Mouse (Mus musculus): ENCODE results near the gene Arhgap45.

The Arhgap45 gene

DNA sequence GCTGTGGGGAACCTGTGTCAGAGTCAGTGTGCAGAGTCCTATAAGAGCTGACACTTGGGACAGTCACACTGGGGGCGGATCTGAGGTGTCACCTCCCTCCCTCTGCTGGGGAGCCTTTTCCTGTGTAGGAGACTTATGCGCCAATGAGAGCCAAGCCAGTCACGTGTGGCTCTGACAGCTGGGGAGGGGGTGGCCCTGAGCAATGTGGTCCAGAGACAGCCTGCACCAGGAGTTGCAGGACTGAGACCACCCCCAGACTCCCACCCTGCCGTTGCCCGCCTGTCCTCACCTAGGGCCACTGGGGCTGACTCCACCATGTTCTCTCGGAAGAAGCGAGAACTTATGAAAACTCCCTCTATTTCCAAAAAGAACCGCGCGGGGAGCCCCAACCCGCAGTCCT is at the start of gene Arhgap45:
Gene Arhgap45 (plus strand): TSS at position 143 of the 400 bp plus-strand sequence.
- peak; percentile 72 to 81 for DNase-seq

GRCm38 (mm10) chr10:79966886-79967400 is 49.5 kb upstream of the Arhgap45 start:
- no peak for DNase-seq

- no peak for DNase-seq
Measured at GRCm38 (mm10) chr10:79968181-79968580, 48.3 kb upstream of the Arhgap45 start.

GRCm38 (mm10) chr10:79969124-79969568 is 47.3 kb upstream of the Arhgap45 start:
- no peak for DNase-seq

- no peak for DNase-seq
Measured at GRCm38 (mm10) chr10:79970415-79971182, 45.9 kb upstream of the Arhgap45 start, which contains the start of gene Grin3b. Gene Grin3b, plus strand, starts transcription at chr10:79970715.

GRCm38 (mm10) chr10:79971183-79971497 is 45.3 kb upstream of the Arhgap45 start:
- no peak for DNase-seq

DNA sequence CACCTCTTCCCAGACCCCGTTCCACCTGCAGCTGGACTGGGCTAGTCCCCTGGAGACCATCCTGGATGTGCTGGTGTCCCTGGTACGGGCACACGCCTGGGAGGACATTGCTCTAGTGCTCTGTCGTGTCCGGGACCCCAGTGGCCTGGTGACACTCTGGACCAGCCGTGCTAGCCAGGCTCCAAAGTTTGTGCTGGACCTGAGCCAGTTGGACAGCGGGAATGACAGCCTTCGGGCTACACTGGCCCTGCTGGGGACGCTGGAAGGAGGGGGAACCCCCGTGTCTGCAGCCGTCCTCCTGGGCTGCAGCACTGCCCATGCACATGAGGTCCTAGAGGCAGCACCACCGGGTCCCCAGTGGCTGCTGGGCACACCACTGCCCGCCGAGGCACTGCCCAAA is 43.6 kb upstream of the Arhgap45 start:
- no peak for DNase-seq

DNA sequence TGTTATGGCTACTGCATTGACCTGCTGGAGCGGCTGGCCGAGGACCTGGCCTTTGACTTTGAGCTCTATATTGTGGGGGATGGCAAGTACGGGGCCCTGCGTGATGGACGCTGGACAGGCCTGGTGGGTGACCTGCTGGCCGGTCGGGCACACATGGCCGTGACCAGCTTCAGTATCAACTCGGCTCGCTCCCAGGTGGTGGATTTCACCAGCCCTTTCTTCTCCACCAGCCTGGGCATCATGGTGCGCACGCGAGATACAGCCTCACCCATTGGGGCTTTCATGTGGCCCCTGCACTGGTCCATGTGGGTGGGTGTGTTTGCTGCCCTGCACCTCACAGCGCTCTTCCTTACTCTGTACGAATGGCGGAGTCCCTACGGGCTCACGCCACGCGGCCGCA is 42.4 kb upstream of the Arhgap45 start:
- DNase-seq = no peak

GRCm38 (mm10) chr10:79974668-79975067 is 41.8 kb upstream of the Arhgap45 start:
- no peak for DNase-seq

GRCm38 (mm10) chr10:79976071-79976721 is 40.3 kb upstream of the Arhgap45 start:
- no peak for DNase-seq

- no peak for DNase-seq
Measured at GRCm38 (mm10) chr10:79976722-79977107, 39.7 kb upstream of the Arhgap45 start.

GRCm38 (mm10) chr10:79977324-79977723 is 39.1 kb upstream of the Arhgap45 start:
- DNase-seq = no peak

- no peak for DNase-seq
Measured at GRCm38 (mm10) chr10:79978061-79978460, 38.4 kb upstream of the Arhgap45 start.

DNA sequence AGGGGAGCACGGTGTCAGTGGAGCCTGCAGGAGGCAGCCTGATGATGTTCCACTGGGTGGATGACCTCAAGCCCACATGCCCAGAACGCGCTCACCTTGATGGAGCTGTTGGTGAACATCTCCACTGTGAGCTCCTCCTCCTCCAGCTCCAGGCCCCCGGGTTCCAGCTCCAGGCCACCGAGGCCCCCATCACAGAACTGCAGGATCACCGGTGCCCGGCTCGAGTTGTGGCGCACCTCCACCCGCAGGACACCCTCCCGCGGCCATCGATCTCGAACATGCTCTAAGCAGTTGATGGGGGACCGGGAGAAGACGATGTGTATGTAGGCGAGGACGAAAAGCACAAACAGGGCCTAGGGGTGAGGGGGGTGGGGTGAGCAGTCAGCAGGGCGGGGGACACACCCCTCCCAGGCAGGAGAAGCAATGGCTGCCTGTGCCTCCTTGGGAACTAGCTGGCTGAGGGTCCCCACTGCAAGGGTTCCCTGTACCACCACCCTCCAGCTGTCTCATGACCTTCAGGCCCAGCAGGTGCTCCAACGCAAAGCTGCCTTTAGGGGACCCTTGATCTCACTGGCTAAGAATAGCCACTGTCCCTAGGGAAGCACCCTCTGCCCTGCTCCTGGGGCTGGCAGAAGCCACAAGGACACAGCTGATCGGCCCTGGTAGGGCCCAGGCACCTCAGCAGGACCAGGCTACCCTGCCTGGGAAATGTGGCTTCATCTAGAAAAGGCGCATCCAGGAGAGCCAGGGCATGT is 36.9 kb upstream of the Arhgap45 start:
- no peak for DNase-seq

GRCm38 (mm10) chr10:79983205-79983604 is 33.2 kb upstream of the Arhgap45 start:
- DNase-seq = no peak

GRCm38 (mm10) chr10:79983670-79984069 is 32.8 kb upstream of the Arhgap45 start:
- DNase-seq = peak; percentile 59 to 69

DNA sequence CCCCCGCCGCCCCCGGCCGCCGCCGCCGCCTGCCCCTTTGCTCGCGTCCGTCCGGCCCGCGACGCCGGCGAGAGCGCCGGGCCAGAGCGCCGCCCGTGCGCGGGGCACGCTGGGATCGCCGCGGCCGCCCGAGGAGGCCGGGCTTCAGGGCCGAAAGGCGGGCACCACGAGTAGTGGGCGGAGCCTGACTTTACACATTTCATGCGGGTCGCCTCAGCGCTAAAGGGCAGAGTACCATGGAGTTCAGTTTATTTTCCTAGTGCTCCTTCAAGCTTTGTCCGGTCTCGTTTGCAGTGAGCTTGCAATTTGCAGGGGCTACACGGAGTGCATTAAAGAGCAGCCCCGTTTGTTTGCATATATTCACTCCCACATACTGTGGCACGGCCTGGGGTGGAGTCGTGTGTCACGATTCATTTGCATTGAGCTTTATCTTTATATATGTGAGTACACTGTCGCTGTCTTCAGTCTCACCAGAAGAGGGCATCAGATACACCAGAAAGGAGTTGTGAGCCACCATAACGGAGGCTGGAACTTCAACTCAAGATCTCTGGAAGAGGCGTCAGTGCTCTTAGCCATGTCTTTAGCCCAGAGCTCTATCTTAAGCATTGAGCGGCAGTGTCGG is 32.1 kb upstream of the Arhgap45 start, which contains the start of gene Tmem259:
Gene Tmem259 (minus strand): TSS at position 136 of the 622 bp plus-strand sequence.
- DNase-seq = peak; percentile 80 to 87

- peak; percentile 91 to 93 for DNase-seq
Measured at GRCm38 (mm10) chr10:79984871-79985270, 31.6 kb upstream of the Arhgap45 start.

GRCm38 (mm10) chr10:79985334-79986231 is 30.9 kb upstream of the Arhgap45 start:
- DNase-seq = peak; percentile 73 to 79

GRCm38 (mm10) chr10:79986232-79986878 is 30.1 kb upstream of the Arhgap45 start:
- peak in 1 of 2 experiments; percentile 9 for DNase-seq

GRCm38 (mm10) chr10:79986963-79987362 is 29.5 kb upstream of the Arhgap45 start:
- peak; percentile 86 to 95 for DNase-seq
